Mouse (Mus musculus) right cerebral cortex, postnatal 4 days (tissue): Measurements from ENCODE around the gene Poc1a.

Experiments
- DNase-seq: peaks from one replicate; pipeline ENCODE4 v3.0.0-alpha.2; 2022

The Poc1a gene

DNA sequence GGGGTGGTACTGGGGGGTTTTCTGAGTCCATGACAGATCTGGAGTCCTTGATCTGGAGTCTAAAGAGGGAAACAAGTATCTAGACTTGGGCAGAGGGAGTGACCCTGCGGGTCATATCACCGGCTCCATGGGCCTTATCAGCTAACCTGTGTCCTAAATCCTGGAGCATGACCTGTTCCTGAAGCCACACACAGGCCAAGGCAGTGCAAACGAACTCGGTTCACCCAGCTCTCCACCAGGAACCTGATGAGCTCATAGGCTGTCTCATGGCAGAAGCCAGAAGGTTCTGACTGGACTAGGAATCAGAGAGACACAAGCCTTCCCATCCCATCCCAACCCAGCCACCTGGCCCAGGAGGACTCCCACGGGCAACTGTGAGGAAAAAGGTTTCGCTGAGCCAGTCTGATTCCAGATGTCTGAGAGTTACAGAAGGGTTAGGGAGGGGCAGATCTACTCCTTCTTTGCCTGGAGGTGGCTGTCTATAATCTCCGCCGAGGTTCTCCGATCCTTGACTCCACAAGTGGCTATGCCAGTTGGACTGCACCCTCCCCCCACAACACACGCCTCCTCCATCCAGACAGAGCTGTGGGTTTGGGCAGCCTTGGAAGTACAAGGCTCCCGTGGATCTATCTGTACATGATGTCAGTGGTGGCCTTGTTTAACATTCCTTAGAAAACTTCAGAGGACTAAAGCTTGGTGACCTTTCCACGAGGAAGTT lies 15.3 kb upstream of the Poc1a start:
- DNase-seq = no peak

GRCm38 (mm10) chr9:106266936-106267657 lies 13.8 kb upstream of the Poc1a start:
- DNase-seq = no peak

DNA sequence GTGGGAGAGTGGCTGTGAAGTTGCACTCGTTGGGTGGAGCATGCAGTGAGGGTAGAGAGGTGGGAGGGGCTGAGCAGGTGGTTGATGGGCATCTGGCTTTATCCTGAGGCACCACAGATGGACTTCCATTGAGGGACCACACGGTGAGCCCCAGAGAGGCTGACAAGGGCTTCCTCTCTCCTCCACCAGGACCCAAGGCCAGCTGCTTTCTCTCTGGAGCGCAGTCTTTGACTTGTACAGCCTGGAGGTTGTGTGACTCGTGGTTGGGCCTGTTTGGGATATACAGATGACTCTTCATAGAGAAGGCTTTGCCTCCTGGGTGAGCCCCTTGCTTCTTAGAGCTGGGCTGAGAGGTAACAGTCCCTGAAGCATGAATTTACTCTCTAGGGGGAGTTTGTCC lies 12.4 kb upstream of the Poc1a start:
- no peak for DNase-seq

- no peak for DNase-seq
Observed at GRCm38 (mm10) chr9:106269076-106269788, 11.6 kb upstream of the Poc1a start.

DNA sequence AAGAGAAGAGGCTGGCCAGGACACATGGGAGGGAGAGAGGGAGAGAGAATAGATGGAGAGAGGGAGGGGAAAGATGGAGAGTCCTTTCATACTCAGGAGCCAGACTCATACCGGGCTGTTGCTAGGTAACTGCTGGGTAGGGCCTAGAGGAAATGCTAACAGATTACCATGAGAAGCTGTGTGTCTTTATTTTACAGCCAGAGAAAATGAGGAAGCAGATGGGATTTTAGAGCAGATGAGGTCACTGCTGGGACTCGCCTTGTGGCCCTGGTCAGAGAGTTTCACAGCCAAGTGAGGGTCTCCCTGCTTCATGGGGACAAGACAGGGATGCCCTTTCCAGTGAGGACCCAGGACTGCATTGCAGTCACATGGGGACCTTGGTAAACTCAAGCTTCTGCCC lies 11.0 kb upstream of the Poc1a start:
- DNase-seq = no peak

- no peak for DNase-seq
Observed at GRCm38 (mm10) chr9:106270656-106271055, 10.2 kb upstream of the Poc1a start.

GRCm38 (mm10) chr9:106272288-106272687 lies 8.6 kb upstream of the Poc1a start:
- DNase-seq = no peak

DNA sequence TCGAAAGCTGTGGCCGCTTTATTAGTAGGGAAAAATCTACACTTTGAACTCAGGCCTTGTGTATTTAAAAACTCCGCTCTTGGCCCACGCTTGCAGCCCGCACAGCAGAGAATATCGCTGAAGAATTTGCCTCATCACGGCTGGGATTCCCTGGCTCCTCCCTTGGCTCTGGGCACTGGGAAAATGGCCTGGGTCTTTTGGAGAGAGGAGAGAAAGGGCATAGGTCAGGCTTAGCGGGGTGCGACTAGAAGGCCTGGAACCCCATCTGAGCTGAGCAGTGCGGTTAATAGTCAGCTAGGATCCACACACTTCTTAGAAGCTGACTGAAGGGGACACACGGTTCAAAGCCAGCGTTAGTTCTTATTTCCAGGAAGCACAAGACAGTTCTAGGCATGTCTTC lies 7.6 kb upstream of the Poc1a start:
- DNase-seq = no peak

- DNase-seq = no peak
Observed at GRCm38 (mm10) chr9:106273791-106274190, 7.1 kb upstream of the Poc1a start.

GRCm38 (mm10) chr9:106274652-106275180 lies 6.1 kb upstream of the Poc1a start:
- DNase-seq = no peak

GRCm38 (mm10) chr9:106275806-106276205 lies 5.1 kb upstream of the Poc1a start:
- DNase-seq = no peak

DNA sequence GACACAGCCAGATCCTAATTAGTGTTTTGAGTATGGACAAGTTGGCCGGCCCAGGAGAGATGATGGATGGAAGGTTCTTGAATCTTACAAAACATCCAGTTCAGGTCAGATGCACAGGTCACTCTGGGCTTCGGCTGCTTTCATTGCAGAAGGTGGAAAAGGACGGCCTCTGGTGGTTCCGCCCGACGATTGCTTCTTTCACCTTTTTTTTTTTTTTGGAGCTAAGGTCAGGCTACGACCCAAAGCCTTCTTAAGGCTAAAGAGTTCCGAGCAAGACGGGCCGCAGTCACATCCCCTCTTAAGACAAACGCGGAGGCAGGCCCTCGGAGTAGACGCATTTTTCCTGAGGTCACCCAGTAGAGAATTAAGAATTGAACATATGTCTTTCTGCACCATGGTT lies 475 bp upstream of the Poc1a start:
- DNase-seq = peak; percentile 22

GRCm38 (mm10) chr9:106282024-106282423 lies 1.2 kb downstream of the Poc1a start:
- DNase-seq = no peak

- DNase-seq = no peak
Observed at GRCm38 (mm10) chr9:106287165-106287564, 6.3 kb downstream of the Poc1a start.

DNA sequence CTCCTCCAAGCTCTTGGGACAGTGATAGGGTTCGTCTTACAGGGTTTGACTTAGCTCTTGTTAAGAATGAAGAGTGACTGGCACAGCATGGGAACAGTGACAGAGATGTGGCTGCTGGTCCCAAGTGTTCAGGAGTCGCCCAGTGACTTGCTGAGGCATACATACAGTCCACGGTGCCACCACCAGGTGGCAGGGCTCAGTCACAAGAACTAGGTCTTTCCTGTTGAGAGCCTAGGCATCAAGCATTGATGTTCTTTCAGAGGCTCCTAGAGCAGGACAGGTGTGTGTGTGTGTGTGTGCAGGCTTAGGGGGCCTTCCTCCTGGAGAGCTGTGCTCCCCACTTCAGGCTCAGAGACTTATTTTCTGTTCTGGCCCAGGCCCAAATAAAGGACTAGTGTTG lies 8.0 kb downstream of the Poc1a start:
- peak; percentile 88 for DNase-seq

GRCm38 (mm10) chr9:106289841-106290240 lies 9.0 kb downstream of the Poc1a start:
- no peak for DNase-seq

- no peak for DNase-seq
Observed at GRCm38 (mm10) chr9:106290636-106291122, 9.8 kb downstream of the Poc1a start.

DNA sequence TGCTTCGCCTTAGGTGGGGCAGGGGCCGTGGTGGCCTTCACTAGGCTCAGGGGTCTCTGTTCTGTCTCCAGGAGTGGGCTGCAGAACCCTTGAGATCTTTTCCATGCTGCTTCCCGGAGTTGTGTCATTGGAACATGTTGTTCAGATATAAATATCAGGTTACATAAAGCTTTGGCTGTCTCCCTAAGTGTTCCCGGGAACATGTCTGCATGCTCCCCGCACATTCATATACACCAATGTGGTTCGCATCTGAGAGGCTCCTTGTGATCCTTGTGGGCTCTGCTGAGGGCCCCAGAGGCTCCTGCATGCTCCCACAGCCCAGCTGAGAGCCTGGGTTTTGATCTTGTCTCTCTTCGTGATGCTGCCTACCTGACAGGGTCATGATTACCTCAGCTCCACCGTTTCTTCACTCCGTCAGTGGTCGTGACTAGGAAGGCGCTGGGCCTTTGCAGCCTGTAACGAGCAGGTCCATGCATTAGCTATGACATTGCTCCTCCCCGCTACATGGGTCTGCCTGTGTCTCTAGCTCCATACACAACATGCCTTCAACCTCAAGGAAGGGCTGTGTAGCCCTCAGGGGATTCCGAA lies 12.8 kb downstream of the Poc1a start:
- DNase-seq = no peak

DNA sequence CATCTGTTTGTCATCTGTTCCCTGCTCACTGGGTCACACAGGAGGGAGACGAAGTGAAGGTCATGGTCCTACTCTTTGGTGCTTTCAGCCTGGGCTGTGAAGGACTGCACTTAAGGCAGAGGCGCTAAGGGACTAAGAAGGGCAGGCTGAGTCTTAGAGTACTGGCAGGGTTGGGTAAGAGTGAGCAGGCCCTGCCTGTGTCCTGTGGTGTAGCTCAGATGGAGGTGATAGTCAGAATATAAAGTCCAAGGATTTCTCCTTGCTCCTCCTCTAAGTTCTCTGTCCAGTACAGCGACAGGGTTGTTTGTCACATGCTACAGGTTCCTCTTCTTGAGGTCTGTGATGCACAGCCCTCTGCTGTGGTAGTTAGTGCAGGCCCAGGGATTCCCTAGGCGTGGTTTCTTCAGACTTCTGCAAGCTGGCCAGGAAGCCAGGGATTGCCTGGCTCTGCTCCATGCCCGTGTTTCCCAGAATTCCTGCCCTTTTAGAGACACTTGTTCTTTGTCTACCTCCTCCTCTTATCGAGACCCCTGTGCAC lies 15.8 kb downstream of the Poc1a start:
- no peak for DNase-seq

DNA sequence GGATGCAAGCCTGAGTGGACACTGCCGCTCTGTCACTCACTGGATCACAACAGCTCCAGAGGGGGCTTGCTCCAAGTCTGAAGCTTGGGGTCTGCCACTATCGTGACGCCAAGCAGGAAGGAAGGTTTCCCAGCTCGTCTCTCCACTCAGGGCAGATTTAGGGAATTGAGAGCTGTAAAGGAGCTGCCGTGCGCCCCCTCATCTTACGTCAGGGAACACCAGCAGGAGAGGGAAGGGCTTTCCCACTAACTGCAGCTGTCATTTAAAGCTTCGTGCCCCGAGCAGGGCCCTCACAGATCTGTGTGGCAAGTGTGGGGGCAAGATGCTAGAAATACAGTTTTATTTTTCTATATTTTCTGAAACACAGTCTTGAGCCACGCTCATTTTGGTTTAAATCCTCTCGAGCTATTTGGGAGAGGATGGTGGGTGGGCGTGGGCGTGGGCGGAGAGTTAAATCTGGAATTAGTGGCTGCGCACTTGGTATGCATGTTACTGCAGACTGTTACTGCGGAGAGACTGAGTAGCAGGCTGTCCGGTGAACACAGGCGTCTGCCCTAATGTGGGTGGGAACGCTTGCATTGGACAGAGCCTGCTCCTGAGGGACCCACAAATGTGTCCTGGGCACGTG lies 19.4 kb downstream of the Poc1a start:
- DNase-seq = peak; percentile 48

GRCm38 (mm10) chr9:106300949-106301348 lies 20.1 kb downstream of the Poc1a start:
- DNase-seq = no peak

GRCm38 (mm10) chr9:106301446-106302080 lies 20.7 kb downstream of the Poc1a start:
- no peak for DNase-seq
